ENCODE assay signal across 29 mouse cellular contexts in the genomic region with DNA sequence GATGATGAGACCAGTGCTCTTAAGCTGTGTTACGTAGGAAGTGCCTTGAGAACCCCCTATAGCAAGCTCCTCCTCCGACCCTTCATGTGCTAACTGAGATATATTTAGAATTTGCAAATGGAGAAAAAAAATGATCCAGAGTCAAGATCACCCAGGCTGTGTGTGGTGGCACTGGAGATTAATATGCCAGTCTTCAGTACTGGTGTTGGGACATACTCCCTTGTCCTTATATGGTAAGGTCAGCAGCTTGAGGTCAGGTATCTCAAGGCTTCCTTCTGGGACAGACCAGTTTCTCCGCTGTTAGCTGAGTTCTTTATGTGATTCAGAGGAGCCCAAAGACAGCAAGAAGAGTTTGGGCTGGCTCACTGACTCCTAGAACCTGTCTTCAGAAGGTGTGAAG.
"Had no signal": no experiment of that assay in that cellular context is flagged by ENCODE, and none has a peak within 500 bp of the region (broad histone marks: within the 10 kb centered on the region; RNA-seq: fewer than 3 reads in every experiment).

No protein-coding gene starts in this region.

- H3K9ac ChIP-seq: embryonic facial prominence, embryonic 12.5 days; embryonic facial prominence, embryonic 13.5 days; embryonic facial prominence, embryonic 15.5 days; forebrain, embryonic 12.5 days; forebrain, embryonic 13.5 days; forebrain, embryonic 15.5 days; forebrain, postnatal 0 days had no signal

- ATAC-seq: forebrain, embryonic 13.5 days; forebrain, embryonic 14.5 days; forebrain, embryonic 15.5 days; forebrain, embryonic 16.5 days; forebrain, postnatal 0 days had no signal

- H3K4me3 ChIP-seq: embryonic facial prominence, embryonic 10.5 days; embryonic facial prominence, embryonic 12.5 days; embryonic facial prominence, embryonic 13.5 days; embryonic facial prominence, embryonic 15.5 days; erythroblast, embryonic 14.5 days; forebrain, embryonic 10.5 days; forebrain, embryonic 12.5 days; forebrain, embryonic 13.5 days; forebrain, embryonic 15.5 days; gastrocnemius, adult 2 months; heart, adult 2 months had no signal

- H3K9me3 ChIP-seq: embryonic facial prominence, embryonic 10.5 days; embryonic facial prominence, embryonic 12.5 days; embryonic facial prominence, embryonic 13.5 days; embryonic facial prominence, embryonic 15.5 days; forebrain, embryonic 10.5 days; forebrain, embryonic 12.5 days; forebrain, embryonic 13.5 days; forebrain, embryonic 15.5 days had no signal

- H3K27me3 ChIP-seq: embryonic facial prominence, embryonic 12.5 days; embryonic facial prominence, embryonic 13.5 days; forebrain, embryonic 12.5 days; forebrain, embryonic 13.5 days; forebrain, embryonic 15.5 days had no signal

- DNase-seq: cerebellum, adult 2 months; cerebellum, adult 8-10 months; cerebellum, adult 9-10 months; cerebellum, adult 9-11 months; cerebellum, postnatal 10 days; cerebellum, postnatal 14 days; cerebellum, postnatal 25 days; cerebellum, postnatal 36 days; embryo, embryonic 11 days; forebrain, postnatal 0 days; gastrocnemius, adult 2 months; gastrocnemius, postnatal 10 days; gastrocnemius, postnatal 14 days; gastrocnemius, postnatal 25 days; gastrocnemius, postnatal 36 days; heart, adult 11 months; heart, adult 18-20 months; heart, adult 2 months had no signal

- H3K4me2 ChIP-seq: embryonic facial prominence, embryonic 12.5 days; embryonic facial prominence, embryonic 13.5 days; embryonic facial prominence, embryonic 15.5 days; forebrain, embryonic 12.5 days; forebrain, embryonic 13.5 days; forebrain, embryonic 15.5 days had no signal

- H3K4me1 ChIP-seq: embryonic facial prominence, embryonic 12.5 days; embryonic facial prominence, embryonic 13.5 days; embryonic facial prominence, embryonic 15.5 days; forebrain, embryonic 15.5 days had no signal

- H3K36me3 ChIP-seq: embryonic facial prominence, embryonic 10.5 days; embryonic facial prominence, embryonic 12.5 days; embryonic facial prominence, embryonic 13.5 days; embryonic facial prominence, embryonic 15.5 days; forebrain, embryonic 10.5 days; forebrain, embryonic 12.5 days; forebrain, embryonic 15.5 days had no signal

- H3K27ac ChIP-seq: embryonic facial prominence, embryonic 10.5 days; embryonic facial prominence, embryonic 12.5 days; embryonic facial prominence, embryonic 13.5 days; embryonic facial prominence, embryonic 15.5 days; forebrain, embryonic 10.5 days; forebrain, embryonic 12.5 days; forebrain, embryonic 13.5 days; forebrain, embryonic 15.5 days; gastrocnemius, adult 2 months; heart, adult 2 months had no signal
